Mouse (Mus musculus) spleen, adult 2 months (tissue): ENCODE data around the gene Tpst2. TPM values are rescaled to one million over a fixed set of nuclear protein-coding genes. Genes with fewer than 3 reads are reported as not detected.

ENCODE experiments used
- DNase-seq, 2 experiments: peaks; one replicate each; pipeline versions ENCODE4 v3.0.0 to v3.0.0-alpha.2; 2012 to 2021; ENCODE audit warnings: low spot score in 2 of 2, low read depth in 1 of 2
- H3K27ac ChIP-seq: fragments of 200-500 bp; 2 replicates; pipeline ENCODE4 v1.5.1; 2012; ENCODE audit warnings: low read length, inconsistent platforms; ENCODE audit not compliant: insufficient read depth
- H3K27me3 ChIP-seq: fragments of 200-500 bp; 2 replicates; pipeline ENCODE4 v1.6.1; 2012; ENCODE audit warnings: mild to moderate bottlenecking, moderate library complexity, low read length, inconsistent platforms; ENCODE audit not compliant: control insufficient read depth, insufficient read depth
- H3K36me3 ChIP-seq: fragments of 200-500 bp; 2 replicates; pipeline ENCODE4 v1.6.1; 2012; ENCODE audit warnings: mild to moderate bottlenecking, low read length, inconsistent platforms; ENCODE audit not compliant: control insufficient read depth, insufficient read depth
- H3K4me1 ChIP-seq: fragments of 200-500 bp; 2 replicates; pipeline ENCODE4 v1.6.1; 2011; ENCODE audit warnings: inconsistent platforms; ENCODE audit not compliant: control insufficient read depth, insufficient read depth, insufficient read length
- H3K4me3 ChIP-seq: fragments of 200-500 bp; 2 replicates; pipeline ENCODE4 v1.5.1; 2011; ENCODE audit warnings: mild to moderate bottlenecking, inconsistent platforms; ENCODE audit not compliant: insufficient read depth, insufficient read length; ENCODE audit errors: extremely low read depth
- CTCF ChIP-seq: fragments of 200-500 bp; IDR thresholded peaks from 2 replicates; pipeline ENCODE4 v1.5.1; 2011; ENCODE audit warnings: mild to moderate bottlenecking, inconsistent platforms; ENCODE audit not compliant: insufficient read depth, insufficient read length, insufficient replicate concordance; ENCODE audit errors: extremely low read depth
- POLR2A ChIP-seq: fragments of 200-500 bp; IDR thresholded peaks from 2 replicates; pipeline ENCODE4 v1.6.1; 2011; ENCODE audit warnings: low read depth, low read length, inconsistent platforms
- WGBS: fragments of 180-500 bp; shearing (Covaris S2); methylation state at CpG from one replicate; pipeline ENCODE4 v1.1.7; 2018; 5-methylcytosine and 5-hydroxymethylcytosine counted together
- polyA plus RNA-seq: library from polyadenylated mRNA; depleted of rRNA; stranded (reverse); fragments of >200 nt; gene quantifications from 2 replicates; pipeline ENCODE4 v1.2.3, GENCODE M21; 2012

The Tpst2 gene
- polyA plus RNA-seq, 1 experiment: 102 TPM

- Histone ChIP-seq H3K27ac (peak overlapping the region; percentile 77), H3K4me3 (no peak overlapping the region), H3K36me3 (no peaks in the 10 kb centered on the region), H3K4me1 (peaks cover 54% of the 10 kb centered on the region), H3K27me3 (no peaks in the 10 kb centered on the region)
- peak in 1 of 2 experiments; percentile 88 for DNase-seq
- 36% methylated on average over 2 of the region's 2 CpGs for WGBS
- TF ChIP-seq POLR2A (no peak), CTCF (no peak)
Measured at GRCm38 (mm10) chr5:112273746-112274463, 2.6 kb upstream of the Tpst2 start.

- no peak for DNase-seq
- Histone ChIP-seq H3K27ac (peak overlapping the region; percentile 77), H3K4me1 (peaks cover 63% of the 10 kb centered on the region), H3K27me3 (no peaks in the 10 kb centered on the region), H3K36me3 (no peaks in the 10 kb centered on the region), H3K4me3 (no peak overlapping the region)
- TF ChIP-seq CTCF (no peak), POLR2A (no peak)
- WGBS: 16% methylated on average over 4 of the region's 4 CpGs
Measured at GRCm38 (mm10) chr5:112275021-112275804, 1.3 kb upstream of the Tpst2 start.

- peak overlapping the region; percentile 92 for H3K27ac ChIP-seq
- TF ChIP-seq POLR2A: no peak
- no peak for TF ChIP-seq CTCF
- H3K4me1 ChIP-seq: peaks cover 55% of the 10 kb centered on the region
- H3K4me3 ChIP-seq: peak overlapping the region; percentile 80
- no peaks in the 10 kb centered on the region for H3K27me3 ChIP-seq
- no peak for DNase-seq
- under 1% methylated on average over 24 of the region's 24 CpGs for WGBS
- no peaks in the 10 kb centered on the region for H3K36me3 ChIP-seq
Measured at GRCm38 (mm10) chr5:112276907-112277348, 437 bp downstream of the Tpst2 start.

- peaks cover 54% of the 10 kb centered on the region for H3K4me1 ChIP-seq
- H3K4me3 ChIP-seq: peak overlapping the region; percentile 45
- TF ChIP-seq CTCF (no peak), POLR2A (no peak)
- no peaks in the 10 kb centered on the region for H3K36me3 ChIP-seq
- peak overlapping the region; percentile 44 for H3K27ac ChIP-seq
- 51% methylated on average over 11 of the region's 11 CpGs for WGBS
- no peak for DNase-seq
- H3K27me3 ChIP-seq: no peaks in the 10 kb centered on the region
Measured at GRCm38 (mm10) chr5:112277906-112278470, 1.5 kb downstream of the Tpst2 start.

GRCm38 (mm10) chr5:112279181-112280021 is 2.9 kb downstream of the Tpst2 start:
- TF ChIP-seq CTCF: no peak
- TF ChIP-seq POLR2A: no peak
- Histone ChIP-seq H3K27me3 (no peaks in the 10 kb centered on the region), H3K27ac (peak overlapping the region; percentile 71), H3K4me1 (peaks cover 56% of the 10 kb centered on the region), H3K4me3 (peak overlapping the region; percentile 12; the same call in 1 of the 2 replicates), H3K36me3 (no peaks in the 10 kb centered on the region)
- 27% methylated on average over 17 of the region's 17 CpGs for WGBS
- DNase-seq: no peak

GRCm38 (mm10) chr5:112280151-112280550 is 3.7 kb downstream of the Tpst2 start:
- 33% methylated on average over 7 of the region's 7 CpGs for WGBS
- H3K4me1 ChIP-seq: peaks cover 49% of the 10 kb centered on the region
- H3K36me3 ChIP-seq: no peaks in the 10 kb centered on the region
- no peaks in the 10 kb centered on the region for H3K27me3 ChIP-seq
- peak overlapping the region; percentile 71 for H3K27ac ChIP-seq
- DNase-seq: no peak
- H3K4me3 ChIP-seq: no peak overlapping the region
- TF ChIP-seq POLR2A (no peak), CTCF (no peak)
